Mouse (Mus musculus): Measurements from ENCODE around the gene Bivm. TPM values are rescaled to one million over a fixed set of nuclear protein-coding genes. Genes with fewer than 3 reads are reported as not detected.

Gene Bivm
- total and polyA plus RNA-seq, 2 experiments: 5.1 to 7.8 TPM

DNA sequence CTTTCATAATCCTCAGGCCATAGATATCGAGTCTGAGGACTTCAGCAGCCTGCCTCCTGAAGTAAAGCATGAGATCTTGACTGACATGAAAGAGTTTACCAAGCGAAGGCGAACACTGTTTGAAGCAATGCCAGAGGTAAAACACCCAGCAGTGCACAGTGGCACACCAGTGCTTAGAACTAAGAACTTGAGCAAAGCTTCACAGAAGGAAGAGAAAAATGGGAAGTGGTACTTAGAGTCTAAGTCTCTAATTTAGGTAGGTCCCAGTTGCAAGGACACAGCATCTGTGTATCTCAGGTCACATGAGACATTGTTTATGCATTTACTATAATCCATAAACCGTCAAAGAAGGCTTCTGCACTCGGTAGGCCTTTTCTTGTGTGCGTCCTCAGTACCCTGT, 43.1 kb downstream of the Bivm start:
- H3K36me3 ChIP-seq (ENCODE audit: control insufficient read depth, insufficient read depth, low read length): peaks cover 73% of the 10 kb centered on the region
- H3K4me1 ChIP-seq (ENCODE audit: control insufficient read depth, insufficient read depth, low read length): no peaks in the 10 kb centered on the region
- WGBS: 96% methylated on average over 6 of the region's 6 CpGs

DNA sequence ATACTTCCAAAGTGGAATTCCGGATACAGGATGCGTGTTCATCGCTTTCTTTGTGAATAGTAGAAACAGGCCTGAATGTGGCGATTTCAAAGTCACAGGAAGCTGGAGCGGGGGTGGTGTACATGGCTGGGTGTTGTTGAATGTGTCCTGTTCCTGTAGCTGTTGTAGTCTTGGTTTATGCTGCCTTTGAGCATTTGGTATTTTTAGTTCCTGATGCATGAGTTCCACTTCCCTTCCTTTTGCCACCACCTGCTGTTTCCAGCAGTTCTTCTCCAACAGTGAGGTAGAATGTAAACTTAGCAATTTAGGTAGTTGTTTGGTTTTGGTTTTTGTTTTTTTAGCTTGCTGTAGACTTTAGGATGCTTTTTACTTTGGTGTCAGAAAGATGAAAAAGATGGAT, 43.6 kb downstream of the Bivm start:
- no peaks in the 10 kb centered on the region for H3K79me2 ChIP-seq (ENCODE audit: control insufficient read depth, insufficient read depth, low read length)
- H3K9ac ChIP-seq (ENCODE audit: low read depth, low read length): no peak overlapping the region
- 95% methylated on average over 5 of the region's 5 CpGs for WGBS
- no peak overlapping the region for H3K4me3 ChIP-seq (ENCODE audit: insufficient read depth, low read depth, low read length)
- H3K36me3 ChIP-seq (ENCODE audit: control insufficient read depth, insufficient read depth, low read length): peaks cover 73% of the 10 kb centered on the region
- no peaks in the 10 kb centered on the region for H3K27me3 ChIP-seq (ENCODE audit: control insufficient read depth, insufficient read depth, low read length)
- no peak for DNase-seq (ENCODE audit: extremely low read depth, low read depth, low spot score)
- no peak overlapping the region for H3K27ac ChIP-seq (replicated peaks; ENCODE audit: insufficient read depth, low read depth, low read length)
- H3K4me1 ChIP-seq (ENCODE audit: control insufficient read depth, insufficient read depth, low read length): no peaks in the 10 kb centered on the region
- TF ChIP-seq CTCF (IDR thresholded peaks at IDR 0.05; ENCODE audit: low read depth, low read length) (no peak), POLR2A (IDR thresholded peaks at IDR 0.05; ENCODE audit: extremely low read depth, insufficient read depth, low read length) (no peak)

More for the DNA sequence above, 43.1 kb downstream of the Bivm start:
- H3K4me3 ChIP-seq (ENCODE audit: insufficient read depth, low read depth, low read length): no peak overlapping the region
- no peak overlapping the region for H3K27ac ChIP-seq (replicated peaks; ENCODE audit: insufficient read depth, low read depth, low read length)
- TF ChIP-seq CTCF (IDR thresholded peaks at IDR 0.05; ENCODE audit: low read depth, low read length) (no peak), POLR2A (IDR thresholded peaks at IDR 0.05; ENCODE audit: extremely low read depth, insufficient read depth, low read length) (no peak)
- DNase-seq (ENCODE audit: extremely low read depth, low read depth, low spot score): no peak
- no peaks in the 10 kb centered on the region for H3K27me3 ChIP-seq (ENCODE audit: control insufficient read depth, insufficient read depth, low read length)
- H3K79me2 ChIP-seq (ENCODE audit: control insufficient read depth, insufficient read depth, low read length): no peaks in the 10 kb centered on the region
- no peak overlapping the region for H3K9ac ChIP-seq (ENCODE audit: low read depth, low read length)

GRCm38 (mm10) chr1:44167859-44168383, 49.2 kb downstream of the Bivm start:
- Histone ChIP-seq H3K36me3 (ENCODE audit: control insufficient read depth, insufficient read depth, low read length) (peaks cover 60% of the 10 kb centered on the region), H3K27ac (replicated peaks; ENCODE audit: insufficient read depth, low read depth, low read length) (no peak overlapping the region), H3K9ac (ENCODE audit: low read depth, low read length) (no peak overlapping the region), H3K4me3 (ENCODE audit: insufficient read depth, low read depth, low read length) (no peak overlapping the region), H3K79me2 (ENCODE audit: control insufficient read depth, insufficient read depth, low read length) (no peaks in the 10 kb centered on the region), H3K27me3 (ENCODE audit: control insufficient read depth, insufficient read depth, low read length) (no peaks in the 10 kb centered on the region), H3K4me1 (ENCODE audit: control insufficient read depth, insufficient read depth, low read length) (no peaks in the 10 kb centered on the region)
- 98% methylated on average over 3 of the region's 3 CpGs for WGBS
- DNase-seq (ENCODE audit: extremely low read depth, low read depth, low spot score): no peak
- TF ChIP-seq CTCF (IDR thresholded peaks at IDR 0.05; ENCODE audit: low read depth, low read length) (no peak), POLR2A (IDR thresholded peaks at IDR 0.05; ENCODE audit: extremely low read depth, insufficient read depth, low read length) (no peak)

DNA sequence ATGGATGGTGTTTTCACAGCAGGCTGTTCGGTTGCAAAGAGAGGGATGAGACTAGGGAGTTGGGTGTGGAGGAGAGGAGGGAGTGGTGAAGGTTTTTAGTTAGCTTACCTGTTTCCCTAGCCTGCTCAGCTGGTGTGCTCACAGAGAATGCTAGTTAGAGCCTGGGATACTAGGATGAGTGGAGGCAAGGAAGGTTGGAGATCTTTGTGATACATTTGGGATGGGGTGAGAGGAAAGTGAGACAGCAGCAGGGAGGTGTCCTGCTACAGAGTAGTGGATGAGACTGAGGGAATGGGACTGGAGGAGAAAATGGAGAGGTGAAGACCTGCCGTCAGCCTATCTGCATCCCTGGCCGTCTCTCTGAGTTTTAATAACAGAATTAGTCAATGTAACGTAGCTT, 53.9 kb downstream of the Bivm start:
- peaks cover 67% of the 10 kb centered on the region for H3K36me3 ChIP-seq (ENCODE audit: control insufficient read depth, insufficient read depth, low read length)
- H3K4me1 ChIP-seq (ENCODE audit: control insufficient read depth, insufficient read depth, low read length): no peaks in the 10 kb centered on the region
- TF ChIP-seq POLR2A (IDR thresholded peaks at IDR 0.05; ENCODE audit: extremely low read depth, insufficient read depth, low read length): no peak
- TF ChIP-seq CTCF (IDR thresholded peaks at IDR 0.05; ENCODE audit: low read depth, low read length): no peak
- H3K27me3 ChIP-seq (ENCODE audit: control insufficient read depth, insufficient read depth, low read length): no peaks in the 10 kb centered on the region
- no peaks in the 10 kb centered on the region for H3K79me2 ChIP-seq (ENCODE audit: control insufficient read depth, insufficient read depth, low read length)
- no peak overlapping the region for H3K4me3 ChIP-seq (ENCODE audit: insufficient read depth, low read depth, low read length)
- no peak overlapping the region for H3K27ac ChIP-seq (replicated peaks; ENCODE audit: insufficient read depth, low read depth, low read length)
- no peak overlapping the region for H3K9ac ChIP-seq (ENCODE audit: low read depth, low read length)
- no peak for DNase-seq (ENCODE audit: extremely low read depth, low read depth, low spot score)
- 97% methylated on average over 4 of the region's 4 CpGs for WGBS

- H3K27me3 ChIP-seq (ENCODE audit: control insufficient read depth, insufficient read depth, low read length): no peaks in the 10 kb centered on the region
- no peaks in the 10 kb centered on the region for H3K79me2 ChIP-seq (ENCODE audit: control insufficient read depth, insufficient read depth, low read length)
- H3K36me3 ChIP-seq (ENCODE audit: control insufficient read depth, insufficient read depth, low read length): peaks cover 66% of the 10 kb centered on the region
- no peak overlapping the region for H3K27ac ChIP-seq (replicated peaks; ENCODE audit: insufficient read depth, low read depth, low read length)
- 88% methylated on average over 8 of the region's 8 CpGs for WGBS
- no peaks in the 10 kb centered on the region for H3K4me1 ChIP-seq (ENCODE audit: control insufficient read depth, insufficient read depth, low read length)
- no peak overlapping the region for H3K9ac ChIP-seq (ENCODE audit: low read depth, low read length)
- no peak overlapping the region for H3K4me3 ChIP-seq (ENCODE audit: insufficient read depth, low read depth, low read length)
- peak; percentile 30; the same call in 1 of the 2 replicates for TF ChIP-seq CTCF (IDR thresholded peaks at IDR 0.05; ENCODE audit: low read depth, low read length)
- no peak for TF ChIP-seq POLR2A (IDR thresholded peaks at IDR 0.05; ENCODE audit: extremely low read depth, insufficient read depth, low read length)
- DNase-seq (ENCODE audit: extremely low read depth, low read depth, low spot score): no peak
These were observed 55.1 kb downstream of the Bivm start for GRCm38 (mm10) chr1:44173903-44174302.

- Histone ChIP-seq H3K79me2 (ENCODE audit: control insufficient read depth, insufficient read depth, low read length) (no peaks in the 10 kb centered on the region), H3K9ac (ENCODE audit: low read depth, low read length) (no peak overlapping the region), H3K4me1 (ENCODE audit: control insufficient read depth, insufficient read depth, low read length) (no peaks in the 10 kb centered on the region), H3K36me3 (ENCODE audit: control insufficient read depth, insufficient read depth, low read length) (peaks cover 62% of the 10 kb centered on the region), H3K27ac (replicated peaks; ENCODE audit: insufficient read depth, low read depth, low read length) (no peak overlapping the region), H3K4me3 (ENCODE audit: insufficient read depth, low read depth, low read length) (no peak overlapping the region), H3K27me3 (ENCODE audit: control insufficient read depth, insufficient read depth, low read length) (no peaks in the 10 kb centered on the region)
- no peak for DNase-seq (ENCODE audit: extremely low read depth, low read depth, low spot score)
- TF ChIP-seq POLR2A (IDR thresholded peaks at IDR 0.05; ENCODE audit: extremely low read depth, insufficient read depth, low read length): no peak
- TF ChIP-seq CTCF (IDR thresholded peaks at IDR 0.05; ENCODE audit: low read depth, low read length): no peak
- 96% methylated on average over 5 of the region's 5 CpGs for WGBS
These were observed 59.3 kb downstream of the Bivm start for GRCm38 (mm10) chr1:44178086-44178485.

Measured in liver, adult 2 months (tissue).